Mouse (Mus musculus) G1E (cell line): ENCODE results near the gene Tbx10.

Source experiments
- CTCF ChIP-seq: IDR thresholded peaks from 2 replicates; pipeline ENCODE4 v1.5.1; 2012; ENCODE audit warnings: low read depth, low read length, inconsistent platforms, mixed read lengths
- GATA2 ChIP-seq: IDR thresholded peaks from 2 replicates; pipeline ENCODE4 v1.6.1; 2012; ENCODE audit warnings: low read depth, low read length, inconsistent platforms, borderline replicate concordance
- TAL1 ChIP-seq: conservative IDR thresholded peaks from 2 replicates; pipeline ENCODE4 v1.6.1; 2012; ENCODE audit warnings: low read depth, low read length, inconsistent platforms, mixed read lengths

DNA sequence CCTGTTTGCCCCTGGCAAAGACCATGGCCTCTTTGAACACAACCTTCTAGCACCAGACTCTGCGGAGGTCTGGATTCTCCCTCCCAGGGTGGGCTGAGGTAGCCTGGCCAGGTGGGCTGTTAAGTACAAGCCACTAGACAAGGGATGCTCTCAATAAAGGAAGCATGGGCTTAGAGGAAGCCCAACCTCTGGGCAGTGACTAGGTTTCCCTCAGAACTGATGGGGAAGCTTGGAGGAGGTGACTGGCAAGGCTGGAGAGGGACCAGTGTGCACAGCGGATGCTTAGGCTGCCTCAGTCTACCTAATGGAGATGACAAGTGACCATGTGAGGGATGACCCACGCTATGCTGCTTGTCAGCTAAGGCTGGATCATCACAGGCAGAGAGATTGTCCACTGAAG lies 586 bp upstream of the Tbx10 start:
- TF ChIP-seq CTCF (no peak), GATA2 (no peak), TAL1 (no peak)
